Mouse (Mus musculus) cerebellum, adult 9-11 months (tissue): ENCODE measurements around the gene Mup5.
"Not testable (repeated sequence)": the region's sequence is repeated elsewhere in the genome, so short reads cannot be mapped to it uniquely, and the experiment has no call there.

ENCODE experiments used
- DNase-seq: peaks from one replicate; pipeline ENCODE4 v3.0.0; 2022

Gene Mup5

DNA sequence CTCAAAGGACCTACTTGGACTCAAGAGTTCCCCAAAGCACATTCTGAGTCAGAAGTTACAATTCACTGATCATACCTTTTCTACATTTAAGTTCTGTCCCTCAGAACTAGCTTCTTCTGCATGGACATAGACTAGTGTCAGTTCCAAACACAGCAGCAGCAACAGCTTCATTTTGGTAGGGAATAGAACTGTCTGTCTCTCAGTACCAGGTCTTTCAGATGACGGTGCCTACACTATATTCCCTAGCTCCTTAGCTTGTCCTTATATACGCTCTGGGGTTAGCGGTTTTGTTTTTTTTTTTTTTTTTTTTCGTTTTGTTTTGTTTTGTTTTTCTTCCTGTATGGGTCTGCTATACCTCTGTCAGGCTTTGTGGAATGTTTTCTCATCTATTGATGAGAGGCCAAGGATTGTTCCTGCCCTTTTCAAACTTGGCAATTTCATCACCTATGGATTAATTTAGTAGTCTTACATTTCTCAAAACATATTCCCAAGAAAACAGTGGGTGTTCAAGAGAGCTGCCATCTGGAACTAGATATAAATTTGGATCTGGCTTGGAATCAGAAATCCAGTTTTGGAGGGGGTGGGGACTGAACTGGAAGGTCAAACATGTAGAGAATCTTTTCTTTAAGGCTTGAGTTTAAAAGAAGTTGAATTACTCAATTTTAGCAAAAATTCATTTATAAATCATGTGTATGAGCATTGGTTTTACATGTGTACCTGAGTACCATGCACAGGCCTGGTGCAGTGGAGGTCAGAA is at the start of gene Mup5:
TSS of gene Mup5 (minus strand) at position 282 of the 757 bp plus-strand sequence.
- DNase-seq, result no peak

DNA sequence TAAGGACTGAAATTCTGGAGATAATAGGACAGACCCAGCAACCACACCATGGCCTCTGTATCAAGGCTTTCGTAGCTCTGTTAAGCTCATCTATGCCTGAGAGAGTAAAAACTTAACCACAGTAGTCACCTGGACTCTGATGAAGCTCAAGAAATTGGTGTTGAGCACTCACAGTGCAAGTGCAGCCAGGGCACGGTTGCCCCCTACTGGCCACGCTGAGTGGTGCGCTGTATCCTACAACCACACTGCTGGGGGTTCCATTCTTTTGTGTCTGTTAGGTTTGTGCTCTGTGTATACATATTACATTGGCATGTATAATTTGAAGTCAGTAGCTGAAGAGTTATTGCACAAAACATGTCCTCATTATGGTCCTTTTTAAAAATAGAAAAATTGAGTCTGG is 23.1 kb upstream of the Mup5 start:
- no peak for DNase-seq

DNA sequence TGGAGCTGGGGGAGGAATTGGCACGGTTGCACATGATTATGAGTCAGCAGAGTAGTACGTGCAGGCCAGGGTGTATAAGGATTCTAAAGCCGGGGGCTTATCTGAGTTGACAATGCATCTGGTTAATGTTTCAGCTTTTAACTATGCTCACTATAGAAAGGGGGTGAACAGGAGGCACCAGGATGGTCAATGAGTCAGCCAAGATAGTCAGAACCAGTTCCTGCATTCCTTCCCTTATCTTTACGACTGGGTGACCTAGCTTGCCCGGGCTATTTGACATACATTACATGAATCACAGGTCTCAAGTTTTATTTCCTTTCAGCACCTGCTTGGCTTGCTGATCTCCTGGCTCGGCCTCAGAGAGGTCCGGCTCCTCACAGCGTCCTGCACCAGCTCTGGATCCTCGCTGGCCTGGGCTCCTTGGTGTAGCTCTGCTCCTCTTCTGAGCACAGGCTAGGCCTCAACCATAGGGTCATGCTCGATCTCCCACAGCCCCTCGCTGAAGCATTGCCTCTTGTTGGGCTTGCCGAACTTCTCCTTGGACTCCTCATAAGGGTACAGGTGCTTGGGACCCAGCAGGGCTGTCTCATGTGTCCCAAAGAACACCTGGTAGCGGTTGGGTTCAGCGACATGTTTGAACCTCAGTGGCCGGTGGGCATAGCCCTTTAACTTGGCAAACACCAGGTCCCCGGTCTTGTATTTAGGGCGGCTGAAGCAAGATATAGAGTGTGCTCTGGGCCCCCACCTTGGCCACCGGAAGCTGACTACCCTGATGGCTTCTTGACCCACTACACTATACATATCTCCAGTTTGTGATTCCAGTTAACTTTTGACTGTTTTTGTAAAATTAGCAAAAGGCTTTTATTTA is 21.0 kb upstream of the Mup5 start:
- no peak for DNase-seq

DNA sequence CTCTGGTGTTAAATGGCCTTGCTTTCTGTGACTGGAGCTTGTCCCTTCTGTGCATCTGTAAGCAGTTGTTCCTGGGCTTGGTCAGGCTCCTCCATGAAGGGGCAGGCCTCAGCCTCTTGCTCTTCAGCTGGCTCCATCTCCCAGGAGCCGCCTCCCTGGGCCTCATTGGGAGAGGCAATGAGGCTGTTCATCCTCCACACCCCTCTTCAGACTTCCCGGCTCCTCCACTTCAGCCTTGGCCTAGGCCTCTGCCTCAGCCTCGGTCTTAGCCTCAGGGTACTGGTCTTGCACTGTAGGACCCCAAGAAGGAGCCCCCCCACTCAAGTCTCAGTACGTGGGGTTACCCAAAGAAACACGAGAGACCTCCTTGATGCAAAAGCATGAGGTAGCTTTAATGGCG is 20.3 kb upstream of the Mup5 start:
- DNase-seq, result no peak

DNA sequence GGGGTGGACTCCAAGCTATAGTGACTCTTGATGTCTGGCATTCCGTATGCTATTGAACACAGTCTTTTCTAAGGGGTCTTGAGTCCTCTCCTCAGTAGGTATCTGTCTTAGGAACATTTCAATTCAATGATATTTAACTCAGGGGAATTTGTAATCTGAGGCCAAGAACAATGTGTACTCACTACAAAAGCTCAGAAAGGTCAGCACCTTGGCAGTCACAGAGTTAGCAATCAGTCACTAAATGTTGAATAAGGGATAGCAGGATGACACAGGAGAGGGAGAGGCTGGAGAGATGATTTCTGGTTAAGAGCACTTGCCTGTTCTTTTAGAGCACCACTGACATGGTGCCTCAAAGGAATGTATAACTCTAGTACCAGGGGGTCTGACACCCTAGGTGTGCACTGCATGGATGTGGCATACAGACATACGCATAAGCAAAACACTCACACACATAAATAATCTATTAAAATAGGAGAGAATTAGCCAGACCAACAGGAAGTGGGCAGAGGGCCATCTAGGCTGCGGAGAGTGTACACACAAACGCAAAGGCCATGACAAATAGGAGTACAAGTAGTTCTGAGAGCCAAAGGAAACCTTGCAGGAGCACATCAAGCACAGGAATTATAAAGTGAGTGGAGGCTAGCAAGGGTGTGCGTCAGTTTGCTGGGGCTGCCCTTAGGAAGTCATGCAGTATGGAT is 9.9 kb upstream of the Mup5 start:
- no peak for DNase-seq

DNA sequence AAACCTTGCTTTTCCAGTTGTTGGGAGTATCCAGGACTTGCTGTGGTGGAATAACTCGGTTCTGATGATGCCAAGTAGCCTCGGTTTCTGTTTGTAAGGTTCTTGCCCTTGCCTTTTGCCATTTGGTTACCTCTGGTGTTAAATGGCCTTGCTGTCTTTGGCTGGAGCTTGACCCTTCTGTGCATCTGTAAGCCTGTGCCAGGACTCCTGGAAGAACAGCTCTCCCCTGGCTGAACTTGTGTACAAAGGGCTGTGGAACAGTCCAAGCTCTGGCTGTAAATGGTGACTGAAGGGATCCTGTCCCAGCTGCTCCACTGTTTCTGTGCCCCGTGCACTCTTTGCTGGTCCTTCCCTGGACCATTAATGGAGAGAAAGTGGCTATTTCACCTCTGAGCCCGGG is 5.8 kb downstream of the Mup5 start:
- DNase-seq, result no peak

DNA sequence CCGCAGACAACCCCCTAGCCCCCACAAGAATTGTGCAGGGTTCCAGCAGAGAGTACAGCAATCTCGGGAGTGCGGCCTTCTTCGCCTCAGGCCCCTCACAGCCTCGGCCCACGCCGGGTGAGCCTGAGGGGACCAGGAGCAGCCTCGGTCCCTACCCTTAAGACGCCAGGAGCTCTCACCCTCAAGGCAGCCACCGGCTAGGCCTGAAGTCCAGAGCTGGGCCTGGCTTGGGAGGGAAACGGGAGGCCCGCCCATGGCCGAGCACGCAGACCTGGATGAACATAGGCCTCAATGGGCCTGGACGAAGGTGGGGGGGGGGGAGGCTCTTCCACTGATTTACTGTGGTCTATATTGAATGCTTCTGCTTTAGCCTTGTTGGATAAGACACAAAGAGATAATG is 11.8 kb downstream of the Mup5 start:
- no peak for DNase-seq

DNA sequence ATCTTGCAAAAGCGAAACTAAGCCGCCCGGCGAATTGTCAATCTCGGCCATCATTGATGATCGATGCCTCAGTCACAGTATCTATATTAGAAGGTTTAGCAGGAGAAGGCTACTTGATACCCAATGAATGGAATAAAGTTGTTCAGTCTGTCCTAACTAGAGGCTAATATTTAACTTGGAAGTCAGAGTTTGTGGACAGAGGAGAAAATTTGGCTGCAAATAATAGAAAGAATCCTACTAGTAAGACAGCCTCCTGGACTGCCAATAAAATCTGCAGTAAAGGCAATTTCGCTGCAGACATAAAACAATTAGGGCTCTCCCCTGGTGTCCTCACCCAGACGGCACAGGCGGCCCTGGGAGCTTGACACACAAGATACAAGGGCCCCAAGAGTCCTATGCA is 12.5 kb downstream of the Mup5 start:
- DNase-seq, result not testable (repeated sequence)

DNA sequence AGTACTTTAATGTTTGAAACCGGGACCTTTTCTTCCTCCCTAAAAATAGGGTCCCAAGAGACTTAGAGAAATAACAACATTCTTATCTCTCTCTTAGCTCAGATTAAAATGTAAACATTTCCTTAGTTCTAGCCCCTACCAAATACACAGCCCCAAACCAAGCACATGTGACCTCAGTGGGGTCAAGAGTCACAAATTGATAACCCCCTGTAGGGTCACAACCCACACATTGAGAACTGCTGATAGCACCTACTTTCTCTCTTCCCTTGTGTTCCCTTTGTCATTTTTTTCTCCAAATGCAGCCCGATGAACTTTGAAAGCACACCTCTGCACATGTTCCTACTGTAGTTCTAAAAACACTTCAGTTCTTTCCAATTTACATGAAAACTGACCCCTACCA is 19.4 kb downstream of the Mup5 start:
- no peak for DNase-seq

DNA sequence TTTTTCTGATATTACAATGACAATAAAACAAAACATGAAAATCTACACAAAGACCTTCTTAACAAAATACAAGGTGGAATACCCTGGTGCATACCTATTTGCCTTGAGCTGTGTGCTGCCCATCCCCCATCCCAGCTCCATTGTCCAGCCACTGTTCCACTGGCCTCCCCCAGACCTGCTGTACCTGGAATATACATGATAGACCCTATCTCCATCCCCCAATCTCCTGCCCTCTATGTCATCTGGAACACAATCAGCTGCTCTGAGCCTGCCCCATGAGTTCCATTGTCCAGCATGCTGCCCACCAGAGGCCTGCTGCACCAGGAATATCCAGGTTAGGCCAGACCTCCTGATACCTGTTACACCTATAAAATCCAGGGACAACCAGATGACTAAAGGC is 21.6 kb downstream of the Mup5 start:
- DNase-seq, result no peak

DNA sequence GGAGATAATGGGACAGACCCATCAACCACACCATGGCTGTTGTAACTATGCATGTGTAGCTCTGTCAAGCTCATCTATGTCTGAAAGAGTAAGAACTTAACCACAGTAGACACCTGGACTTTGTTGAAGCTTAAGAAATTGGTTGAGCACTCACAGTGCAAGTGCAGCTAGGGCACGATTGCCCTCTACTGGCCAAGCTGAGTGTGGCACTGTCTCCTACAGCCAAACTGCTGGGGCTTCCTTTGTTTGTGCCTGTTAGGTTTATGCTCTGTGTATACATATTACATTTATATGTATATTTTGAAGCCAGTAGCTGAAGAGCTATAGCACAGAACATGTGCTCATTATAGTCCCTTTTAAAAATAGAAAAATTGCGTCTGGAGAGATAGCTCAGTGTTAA is 23.8 kb downstream of the Mup5 start:
- not testable (repeated sequence) for DNase-seq

DNA sequence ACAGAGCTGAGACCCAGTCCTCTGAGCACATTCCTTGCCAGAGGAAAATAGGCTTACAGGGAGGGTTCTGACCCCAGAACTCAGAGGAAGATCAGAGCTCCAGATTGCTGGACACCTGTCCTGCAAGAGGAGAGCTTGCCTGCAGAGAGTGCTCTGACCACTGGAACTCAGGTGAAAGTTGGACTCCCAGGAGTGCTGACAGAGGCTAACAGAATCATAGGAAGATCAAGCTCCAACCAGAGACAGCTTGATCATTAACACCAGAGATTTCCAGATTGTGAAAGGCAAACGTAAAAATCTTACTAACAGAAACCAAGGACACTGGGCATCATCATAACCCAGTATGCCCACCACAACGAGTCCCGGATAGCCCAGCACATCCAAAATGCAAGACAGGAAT is 26.1 kb downstream of the Mup5 start:
- DNase-seq, result not testable (repeated sequence)

DNA sequence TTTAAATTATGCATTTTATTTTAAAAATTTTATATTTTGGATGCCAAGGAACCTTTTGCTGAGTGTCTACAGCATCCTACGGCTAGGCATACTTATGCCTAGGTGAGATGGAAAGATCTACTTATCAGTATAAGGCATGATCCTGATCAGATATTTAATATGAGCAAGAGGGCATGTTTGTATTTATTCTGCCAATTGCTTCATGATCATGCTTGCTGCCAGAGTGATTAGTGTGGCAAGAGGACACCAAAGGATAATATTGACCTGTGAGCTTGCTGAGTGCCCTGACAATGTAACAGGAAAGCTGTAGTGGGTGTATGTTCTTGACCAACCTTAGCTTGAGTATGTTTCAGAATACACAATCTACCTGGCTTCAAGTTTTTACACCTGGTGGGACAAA is 45.3 kb downstream of the Mup5 start:
- DNase-seq, result not testable (repeated sequence)

DNA sequence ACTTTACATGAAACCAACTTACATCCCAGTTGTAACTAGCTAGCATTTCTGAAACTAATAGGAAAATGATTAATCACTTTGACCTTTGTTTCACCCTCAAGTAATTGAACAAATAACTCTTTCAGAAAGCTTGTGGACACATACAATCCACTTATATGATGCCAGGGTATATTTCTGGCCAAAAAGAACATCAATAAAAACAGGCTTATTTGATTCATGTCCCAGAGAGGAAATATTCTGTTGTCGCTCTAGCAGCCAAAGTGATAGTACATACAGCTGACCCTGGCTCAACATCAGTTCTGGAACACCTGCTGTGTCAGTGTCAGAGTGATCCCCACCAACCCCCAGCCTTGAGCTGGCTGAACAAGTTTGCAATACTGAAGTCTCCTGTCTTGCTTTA is 50.8 kb downstream of the Mup5 start:
- not testable (repeated sequence) for DNase-seq

DNA sequence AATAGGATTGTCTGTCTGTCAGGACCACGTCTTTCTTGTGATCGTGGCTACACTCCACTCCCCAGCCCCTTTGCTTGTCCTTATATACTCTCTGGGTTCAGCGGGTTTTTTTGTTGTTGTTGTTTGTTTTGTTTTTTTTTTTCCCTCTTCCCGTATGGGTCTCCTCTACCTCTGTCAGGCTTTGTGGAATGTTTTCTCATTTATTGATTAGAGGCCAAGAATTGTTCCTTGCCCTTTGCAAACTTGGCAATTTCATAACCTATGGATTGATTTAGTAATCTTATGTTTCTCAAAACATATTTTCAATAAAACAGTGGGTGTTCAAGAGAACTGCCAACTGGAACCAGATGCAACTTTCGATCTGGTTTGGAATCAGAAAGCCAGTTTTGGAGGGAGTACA is 52.9 kb downstream of the Mup5 start, which contains the start of gene Mup19:
TSS of gene Mup19 (minus strand) at position 101 of the 400 bp plus-strand sequence.
- not testable (repeated sequence) for DNase-seq
